Mouse (Mus musculus) layer of hippocampus, postnatal 36 days (tissue): ENCODE results near the gene Txndc9. TPM values are rescaled to one million over a fixed set of nuclear protein-coding genes. Genes with fewer than 3 reads are reported as not detected.
"Not testable (repeated sequence)": the region's sequence is repeated elsewhere in the genome, so short reads cannot be mapped to it uniquely, and the experiment has no call there.

Experiments used
- DNase-seq, 2 experiments: peaks; one replicate each; pipeline ENCODE4 v3.0.0; 2022
- total RNA-seq, 2 experiments: library from RNA; stranded (reverse); gene quantifications; 2 replicates each; pipeline ENCODE4 v1.2.3; 2021

Gene Txndc9
- total RNA-seq, result 10 to 100 TPM; 52.3 to 53.9 TPM

DNA sequence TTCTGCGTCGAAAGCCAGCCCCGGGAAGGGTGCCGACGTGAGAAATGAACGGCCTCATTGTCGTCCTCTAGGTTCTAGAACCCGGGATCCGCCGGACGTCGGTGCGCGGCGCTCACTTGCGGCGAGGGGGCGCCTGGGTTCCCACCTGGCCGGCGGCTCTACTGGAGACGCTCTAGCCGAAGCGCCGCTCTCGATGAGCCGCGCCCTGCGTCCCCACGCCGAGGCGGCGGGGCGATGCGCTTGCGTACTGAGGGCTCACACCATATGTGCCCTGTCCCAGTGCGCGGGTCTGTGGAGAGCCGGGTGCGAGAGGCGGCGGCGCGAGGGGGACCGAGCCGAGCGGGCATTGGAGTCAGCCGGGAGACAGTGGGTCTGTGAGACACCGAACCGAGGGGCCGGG lies at the start of gene Txndc9, which contains the start of gene Eif5b:
Gene Txndc9 (minus strand): TSS at position 27 of the 400 bp plus-strand sequence.
Gene Eif5b (plus strand): TSS at position 144 of the 400 bp plus-strand sequence.
- peak; percentile 96 for DNase-seq

DNA sequence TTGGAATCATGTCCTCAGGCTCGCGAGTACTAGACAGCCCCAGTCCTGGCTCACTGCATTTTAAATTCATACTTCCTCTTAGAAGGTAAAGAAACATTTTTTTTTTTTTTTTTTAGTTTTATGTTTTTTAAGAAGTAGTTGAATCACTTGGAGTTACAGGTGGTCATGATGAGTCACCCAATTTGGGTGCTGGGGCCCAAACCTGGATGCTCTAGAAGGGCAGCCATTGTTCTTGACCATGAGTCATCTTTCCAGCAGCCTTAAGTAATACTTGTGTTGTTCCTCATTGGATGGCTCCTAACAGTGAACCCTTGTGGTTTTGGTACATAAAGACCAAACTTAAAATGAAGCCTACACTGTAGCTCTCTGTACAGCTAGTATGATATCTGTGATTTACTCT lies 41.2 kb upstream of the Txndc9 start:
- no peak for DNase-seq

DNA sequence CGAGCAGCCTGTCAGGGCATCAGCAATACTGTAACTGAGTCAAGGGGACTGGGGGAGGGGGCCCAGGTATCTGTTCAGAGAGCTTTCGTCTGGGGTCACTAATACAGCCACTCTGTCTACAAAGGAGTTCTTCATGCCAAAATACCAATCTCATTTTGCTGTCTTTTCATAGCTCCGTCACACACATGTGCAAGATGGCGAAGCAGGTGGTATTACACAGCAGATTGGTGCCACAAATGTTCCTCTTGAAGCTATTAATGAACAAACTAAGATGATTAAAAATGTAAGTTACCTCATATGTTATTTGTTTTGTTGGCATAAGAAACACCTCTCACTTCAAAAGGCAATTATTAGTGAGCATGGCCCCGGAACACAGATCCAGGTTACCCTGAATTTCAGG lies 39.7 kb upstream of the Txndc9 start:
- peak in 1 of 2 experiments; percentile 28 for DNase-seq

DNA sequence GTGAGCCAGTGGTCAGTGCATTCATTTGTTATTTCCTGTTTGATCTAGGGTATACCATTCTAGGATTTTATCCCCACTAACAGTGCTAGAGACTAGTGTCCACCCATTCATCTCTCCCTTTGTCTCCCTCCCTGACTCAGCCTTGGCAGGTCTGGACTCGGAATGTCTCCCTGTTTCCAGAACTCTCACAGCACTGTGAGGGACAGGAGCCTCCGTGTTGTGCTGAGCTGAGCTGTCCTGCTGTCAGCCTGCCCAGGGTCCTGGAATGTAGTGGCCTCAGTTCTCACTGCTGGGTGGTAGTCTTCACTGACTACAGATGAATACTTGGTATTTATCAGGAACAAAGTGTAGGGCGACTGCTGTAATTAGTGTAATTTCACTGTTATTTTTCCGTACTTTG lies 37.8 kb upstream of the Txndc9 start:
- no peak for DNase-seq

DNA sequence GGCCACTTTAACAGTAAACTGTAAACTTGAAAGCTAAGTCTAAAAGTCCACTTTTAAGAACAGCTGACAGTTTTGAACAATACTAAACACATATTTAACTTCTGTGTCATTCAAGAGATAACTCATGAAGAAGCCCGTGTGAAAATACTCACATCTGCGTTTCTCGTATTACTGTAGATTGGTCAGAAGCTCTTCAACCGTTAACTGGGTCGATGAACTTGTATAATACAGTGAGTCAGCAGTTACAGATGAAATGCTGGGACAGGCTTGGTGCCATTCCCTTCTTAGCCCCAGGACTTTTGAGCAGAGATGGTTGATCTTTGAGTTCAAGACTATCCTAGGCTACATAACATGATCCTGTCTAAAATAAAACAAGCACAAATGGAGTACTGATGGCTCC lies 33.7 kb upstream of the Txndc9 start:
- no peak for DNase-seq

DNA sequence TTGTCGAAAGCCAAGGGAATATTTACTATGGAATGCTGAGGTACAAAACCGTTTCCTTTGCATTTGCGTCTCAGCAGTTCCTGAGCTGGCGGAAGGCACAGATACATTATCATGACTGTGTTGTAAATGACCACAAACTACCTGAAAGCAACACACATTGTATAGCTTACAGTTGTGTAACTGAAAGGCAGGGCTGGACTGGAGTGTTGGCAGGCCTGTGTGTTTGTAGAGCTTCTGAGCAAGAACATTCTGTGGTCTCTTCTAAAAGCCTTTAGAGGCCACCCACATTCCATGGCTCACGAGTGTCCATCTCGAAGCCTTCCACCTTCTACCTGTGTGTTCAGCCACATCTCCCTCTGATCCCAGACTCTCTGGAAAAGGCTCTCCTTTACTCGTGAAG lies 29.6 kb upstream of the Txndc9 start:
- no peak for DNase-seq

DNA sequence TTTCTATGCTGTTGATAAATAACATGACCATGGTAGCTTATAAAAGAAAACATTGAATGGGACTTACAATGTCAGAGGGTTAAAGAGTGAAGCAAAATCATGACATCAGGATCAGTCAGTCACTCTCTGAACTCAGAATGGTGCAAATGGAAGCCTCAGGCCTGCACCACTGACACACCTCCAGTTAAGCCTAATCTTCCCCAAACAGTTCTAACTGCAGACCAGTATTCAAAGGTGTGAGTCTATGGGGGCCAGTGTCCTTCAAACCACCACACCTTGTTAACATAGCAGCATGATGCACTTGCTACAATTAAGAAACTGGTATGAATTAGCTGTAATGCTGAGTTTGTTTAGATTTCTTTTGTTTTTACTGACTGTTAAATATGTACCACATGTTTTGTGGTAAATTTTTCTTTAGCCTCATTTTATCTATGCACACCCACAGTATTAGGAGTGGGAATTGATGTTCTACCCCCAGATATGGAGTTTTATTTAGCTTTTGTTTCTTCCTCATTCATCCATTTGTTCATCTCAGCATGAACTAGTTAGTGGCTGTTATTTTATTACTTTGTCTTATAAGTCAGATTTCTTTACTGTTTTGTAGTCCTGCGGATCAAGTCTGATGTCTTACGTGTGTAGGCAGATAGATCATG lies 17.0 kb upstream of the Txndc9 start:
- no peak for DNase-seq

DNA sequence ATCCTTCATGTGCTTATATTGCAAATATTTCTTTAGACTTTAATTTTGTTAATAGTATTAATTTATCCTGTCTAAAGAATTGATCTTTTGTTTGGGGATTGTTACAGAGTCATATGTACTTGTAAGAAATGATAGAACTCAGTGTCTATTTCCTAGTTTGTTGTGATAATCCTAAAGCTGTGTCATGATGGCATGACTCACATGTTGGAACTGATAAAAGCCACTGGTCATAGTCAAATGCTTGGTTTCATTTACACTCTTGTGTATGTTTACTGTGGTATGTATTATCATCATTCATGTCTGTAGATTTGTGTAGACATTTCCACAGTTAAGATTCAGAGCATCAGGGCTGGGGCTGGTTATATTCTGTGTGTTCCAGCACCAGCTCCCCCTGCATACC lies 14.8 kb upstream of the Txndc9 start:
- no peak for DNase-seq

DNA sequence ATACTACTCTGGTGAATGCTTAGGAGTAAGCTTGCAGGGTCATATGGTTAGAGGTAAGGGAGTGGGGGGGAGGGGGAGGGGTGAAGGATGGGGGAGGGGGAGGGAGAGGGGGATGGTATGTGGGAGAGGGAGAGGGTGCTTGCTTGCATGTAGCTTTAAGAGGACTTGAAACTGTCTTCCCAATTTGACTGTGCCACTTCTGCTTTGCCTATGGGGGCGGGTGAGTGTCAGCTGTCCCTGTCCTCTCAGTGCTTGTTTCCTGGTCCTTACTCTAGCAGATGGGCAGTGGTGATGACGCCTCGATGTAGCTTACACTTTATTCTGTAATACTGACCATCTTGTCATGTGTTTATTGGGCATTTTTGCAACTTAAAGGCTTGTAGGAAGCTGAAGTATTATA lies 14.4 kb upstream of the Txndc9 start:
- DNase-seq, result no peak

DNA sequence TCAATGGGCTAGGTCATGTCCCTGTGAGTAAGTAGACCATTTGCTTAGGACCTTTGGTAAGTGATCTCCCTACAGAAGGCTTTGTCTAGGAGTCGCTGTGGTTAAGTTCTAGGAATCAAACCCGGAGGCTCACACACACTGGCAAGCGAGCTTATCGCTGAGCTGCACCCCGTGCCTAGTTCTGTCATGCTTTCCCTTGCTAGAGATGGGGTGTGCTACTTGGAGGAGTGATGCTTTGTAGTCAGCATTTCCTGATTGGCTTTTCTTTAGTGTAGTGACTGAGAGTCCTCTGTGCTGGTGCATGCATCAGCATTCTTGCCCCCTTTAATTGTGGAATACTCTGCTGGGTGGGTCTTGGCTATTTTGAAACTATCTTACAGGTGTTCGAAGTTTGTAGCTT lies 14.0 kb upstream of the Txndc9 start:
- DNase-seq, result no peak

DNA sequence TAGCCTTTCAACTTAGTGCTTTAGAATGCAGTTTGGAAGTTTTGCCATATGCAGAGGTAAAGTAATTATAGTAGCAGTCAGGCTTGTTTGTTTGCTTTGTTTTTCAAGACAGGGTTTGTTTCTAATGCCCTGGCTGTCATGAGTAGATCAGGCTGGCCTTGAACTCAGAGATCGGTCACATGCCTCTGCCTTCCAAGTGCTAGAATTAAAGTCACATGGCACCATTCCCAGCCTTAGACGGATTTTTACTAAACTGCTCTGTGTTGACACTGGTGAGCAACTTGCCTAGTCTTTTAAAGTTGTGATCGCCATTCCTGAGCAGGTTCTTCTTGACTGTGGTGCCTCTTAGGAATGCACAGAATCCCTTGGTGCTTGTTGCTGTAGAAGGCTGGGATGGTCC lies 9.0 kb upstream of the Txndc9 start:
- no peak for DNase-seq

DNA sequence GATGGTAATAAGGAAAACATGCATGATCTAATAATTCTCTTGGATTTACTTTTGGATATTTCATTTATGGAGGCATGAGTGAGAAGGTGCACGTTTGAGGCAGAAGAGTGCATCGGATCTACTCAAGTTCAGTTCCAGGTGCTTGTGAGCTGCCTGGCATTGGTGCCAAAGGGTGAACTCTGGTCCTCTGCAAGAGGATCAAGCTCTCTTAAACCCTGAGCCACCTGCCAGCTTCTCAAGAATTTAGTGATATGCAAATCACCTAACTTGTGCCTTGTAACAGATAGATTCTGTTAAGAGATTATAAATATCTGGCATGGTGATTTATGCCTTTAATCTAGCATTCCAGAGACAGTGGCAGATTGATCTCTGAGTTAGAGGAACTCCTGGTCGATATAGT lies 5.4 kb upstream of the Txndc9 start:
- no peak for DNase-seq

DNA sequence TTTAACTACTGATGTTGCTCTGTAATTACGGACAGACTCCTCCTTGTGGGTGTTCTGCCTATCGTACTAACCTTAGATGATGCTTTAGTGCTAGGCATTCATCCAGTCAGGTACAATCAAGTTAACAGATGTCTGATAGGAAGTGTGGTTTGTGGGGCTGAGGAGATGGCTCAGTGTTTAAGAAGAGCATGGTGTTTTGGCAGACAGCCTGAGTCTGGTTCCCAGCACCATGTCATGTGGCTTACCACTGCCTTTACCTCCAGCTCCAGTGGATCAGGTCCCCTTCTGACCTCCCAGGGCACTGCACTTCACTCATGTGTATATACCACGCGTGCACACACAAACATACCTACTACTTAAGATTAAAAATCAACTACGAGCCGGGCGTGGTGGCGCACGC lies 4.3 kb upstream of the Txndc9 start:
- no peak for DNase-seq

DNA sequence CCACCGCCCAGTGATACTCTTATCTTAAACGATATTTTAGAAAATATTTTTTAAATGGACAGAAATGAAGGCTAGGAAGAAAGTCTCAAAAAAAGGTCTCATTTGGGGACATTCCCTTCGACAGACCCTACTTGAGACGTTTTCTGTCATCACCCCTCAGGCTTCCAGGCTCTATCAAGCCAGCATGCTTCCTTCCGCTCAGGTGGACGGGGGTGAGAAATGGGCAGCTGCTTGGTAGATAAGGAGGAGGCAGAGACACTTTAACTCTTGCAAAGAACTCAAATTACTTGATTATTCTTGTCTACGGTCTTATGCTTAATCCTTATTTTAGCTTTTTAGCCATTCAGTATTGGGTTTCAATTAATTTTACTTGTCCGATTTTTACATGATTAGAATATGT lies 3.2 kb upstream of the Txndc9 start:
- DNase-seq, result no peak

DNA sequence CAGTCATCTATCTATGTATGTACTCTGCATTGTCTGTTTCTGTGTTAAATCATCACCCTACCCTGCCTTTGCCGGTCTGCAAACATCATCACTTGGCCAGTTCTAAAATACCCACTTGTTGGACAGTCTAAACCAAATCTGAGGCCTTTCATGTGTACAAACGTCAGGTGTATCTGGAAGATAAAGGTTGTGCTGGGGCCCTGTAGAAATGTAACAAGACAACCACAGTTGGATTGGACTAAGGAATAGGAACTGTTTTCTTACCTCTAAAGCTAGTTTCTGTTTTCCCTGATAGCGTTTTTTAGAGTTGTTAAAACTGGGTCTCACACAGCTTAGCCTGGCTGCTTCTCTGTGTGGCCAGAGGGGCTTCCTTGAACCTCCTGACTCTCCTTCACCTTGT lies 1.9 kb upstream of the Txndc9 start:
- no peak for DNase-seq

DNA sequence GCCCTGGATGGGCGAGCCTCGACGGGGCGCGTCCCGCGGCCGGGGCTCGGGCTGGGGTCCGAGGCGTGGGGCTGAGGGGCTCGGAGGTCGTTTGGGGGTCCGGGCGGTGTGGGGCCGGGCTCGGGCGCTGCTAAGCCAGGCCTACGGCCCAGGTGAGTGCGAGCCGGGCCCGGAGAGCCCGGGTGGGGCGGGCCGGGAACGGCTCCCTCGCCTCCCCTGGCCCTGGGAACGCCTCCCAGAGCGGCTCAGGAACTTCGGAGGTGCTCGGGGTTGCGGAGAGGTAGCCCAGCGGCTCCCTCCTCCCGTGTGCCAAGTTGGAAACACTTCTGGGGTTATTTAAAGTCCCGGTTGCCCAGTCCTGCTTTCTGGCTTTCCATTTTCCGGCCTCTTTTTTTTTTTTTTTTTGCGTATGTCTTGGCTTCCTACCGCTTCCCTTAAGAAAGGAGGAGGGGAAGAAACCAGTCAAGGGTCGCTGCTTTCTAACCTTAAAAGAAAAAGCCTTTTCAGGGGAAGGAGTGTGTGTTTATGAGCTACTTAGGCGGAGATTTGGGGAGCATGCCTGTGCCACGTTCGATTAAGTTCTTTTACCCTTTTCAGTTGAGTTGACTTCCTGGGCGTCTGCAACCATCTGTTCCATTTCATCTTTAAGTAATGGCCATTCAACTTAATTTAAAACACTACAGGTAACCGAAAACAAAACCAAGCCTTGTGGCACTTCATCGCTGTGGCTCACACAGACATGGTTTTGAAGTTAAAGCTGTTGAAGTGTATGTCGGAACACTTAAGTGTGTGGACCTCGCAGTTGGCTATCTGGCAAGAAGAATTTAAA lies 892 bp upstream of the Txndc9 start:
- no peak for DNase-seq

DNA sequence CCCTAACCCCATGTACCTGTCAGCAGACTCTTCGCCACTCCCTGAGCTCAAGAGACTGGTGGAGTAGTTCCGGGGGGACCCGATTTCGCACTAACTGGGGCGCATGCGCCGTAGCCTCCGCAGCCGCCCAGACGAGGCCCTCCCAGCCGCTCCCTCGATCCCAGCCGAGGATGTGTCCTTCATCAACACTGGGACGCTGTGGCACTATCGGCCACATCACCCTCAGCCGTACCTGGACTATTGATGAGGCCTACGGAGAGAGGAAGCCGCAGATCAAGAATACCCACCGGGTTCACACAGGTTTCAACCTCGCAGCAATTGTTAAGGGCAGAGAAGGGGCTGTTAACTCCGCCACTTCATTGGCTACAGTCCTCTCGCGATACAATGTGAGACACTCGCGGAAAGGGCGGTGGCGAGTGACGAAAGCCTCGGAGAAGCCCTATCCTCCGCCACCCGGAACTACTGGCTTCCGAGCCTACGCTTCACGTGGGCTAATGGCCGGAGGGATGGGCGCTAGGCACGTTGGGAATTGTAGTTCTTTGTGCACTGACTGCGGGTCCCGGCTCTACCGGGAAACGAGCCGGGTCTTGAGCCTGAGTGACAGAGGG lies 712 bp downstream of the Txndc9 start:
- peak; percentile 97 to 98 for DNase-seq

DNA sequence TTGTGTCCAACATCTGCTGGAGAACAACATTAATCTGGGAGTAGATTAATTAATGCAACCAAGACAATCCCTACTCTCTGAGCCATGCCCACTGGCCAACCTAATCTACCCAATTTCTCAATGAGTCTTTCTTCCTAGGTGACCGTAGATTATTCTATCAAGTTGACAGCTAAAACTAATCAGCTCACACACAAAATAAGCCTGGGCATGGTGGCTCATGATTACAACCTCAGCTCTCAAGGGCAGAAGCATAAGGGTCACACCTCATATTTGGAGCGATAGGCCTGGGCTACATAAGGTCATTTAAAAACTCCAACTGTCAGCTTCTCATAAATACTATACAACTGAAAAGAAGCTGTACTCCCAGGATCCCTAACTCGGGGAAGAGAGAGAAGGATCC lies 1.5 kb downstream of the Txndc9 start:
- no peak for DNase-seq

DNA sequence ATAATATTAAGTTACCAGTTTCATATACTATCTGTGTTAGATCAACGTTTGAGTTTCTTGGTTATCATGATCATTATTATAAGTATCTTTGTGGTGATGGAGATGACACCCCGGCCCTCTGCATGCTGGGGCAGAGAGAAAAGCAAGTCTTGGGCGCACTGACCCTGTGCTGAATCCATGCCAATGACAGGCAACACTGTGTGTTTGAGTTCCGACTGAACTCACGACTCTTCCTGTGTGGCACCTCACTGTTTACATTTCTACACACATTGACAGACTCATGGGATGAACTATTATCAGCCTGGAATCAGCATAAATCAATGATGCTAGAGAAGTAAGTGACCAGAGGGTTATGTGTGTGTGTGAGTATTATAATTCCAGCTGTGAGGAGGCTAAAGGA lies 9.8 kb downstream of the Txndc9 start:
- no peak for DNase-seq

DNA sequence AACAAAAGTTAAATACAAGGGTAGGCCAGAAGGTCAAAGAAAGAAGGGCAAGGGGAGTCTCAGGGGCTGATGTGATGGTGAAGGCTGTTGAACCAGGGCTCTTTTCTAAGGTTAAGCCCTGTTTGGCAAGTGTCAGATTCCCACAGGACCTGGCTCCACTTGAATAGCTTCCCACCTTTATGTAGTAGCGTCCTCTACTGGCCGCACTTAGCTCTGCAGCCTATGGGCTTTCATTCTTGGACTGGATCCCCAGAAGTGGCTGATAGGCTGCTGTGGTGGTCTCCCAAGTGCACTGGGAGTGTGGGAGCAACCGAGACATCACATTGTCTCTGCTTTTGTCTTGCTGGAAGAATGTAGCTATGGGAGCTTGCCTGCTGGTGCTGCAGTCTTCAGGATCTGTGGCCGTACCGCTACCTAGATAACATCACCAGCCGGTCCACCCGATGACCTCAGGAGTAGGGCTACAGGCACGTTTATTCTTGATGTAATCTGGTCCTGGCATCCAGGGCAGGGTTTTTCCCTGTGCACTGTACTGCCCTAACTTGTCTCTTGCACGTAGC lies 11.8 kb downstream of the Txndc9 start:
- peak; percentile 20 to 29 for DNase-seq

DNA sequence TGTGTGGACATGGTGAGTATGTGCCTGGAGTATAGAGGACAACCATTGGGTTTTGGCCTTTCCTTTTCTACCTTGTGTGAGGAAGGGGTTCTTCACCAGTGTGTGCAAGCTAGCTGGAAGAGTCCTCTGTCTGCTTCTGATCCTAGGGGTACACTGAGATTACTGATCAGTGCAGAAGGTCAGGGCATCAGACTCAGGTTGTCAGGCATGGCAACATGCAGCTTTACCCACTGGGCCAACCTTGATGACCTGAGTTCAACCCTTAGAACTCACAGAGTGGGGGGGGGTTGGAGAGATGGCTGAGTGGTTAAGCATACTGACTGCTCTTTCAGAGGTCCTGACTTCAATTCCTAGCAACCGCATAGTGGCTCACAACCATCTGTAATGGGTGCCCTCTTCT lies 13.4 kb downstream of the Txndc9 start:
- DNase-seq, result no peak

DNA sequence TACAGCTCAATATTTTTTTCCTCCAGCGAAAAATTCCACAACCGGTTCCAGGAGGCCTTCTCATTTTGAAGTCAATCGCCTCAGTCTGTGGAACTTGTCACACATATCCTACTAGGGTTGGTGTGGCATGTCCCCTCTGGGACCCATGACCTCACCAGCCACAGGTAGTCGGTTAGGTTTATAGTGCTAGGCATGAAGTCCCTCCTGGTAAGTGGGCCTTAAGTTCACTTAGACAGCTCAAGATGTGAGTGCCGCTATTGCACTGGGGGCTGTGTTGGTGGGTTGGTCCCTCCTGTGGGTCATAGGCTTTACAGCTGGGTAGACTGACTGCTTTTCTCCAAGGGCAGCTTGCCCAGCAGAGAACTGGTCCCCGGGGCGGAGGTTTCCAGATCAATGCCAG lies 20.4 kb downstream of the Txndc9 start:
- no peak for DNase-seq

DNA sequence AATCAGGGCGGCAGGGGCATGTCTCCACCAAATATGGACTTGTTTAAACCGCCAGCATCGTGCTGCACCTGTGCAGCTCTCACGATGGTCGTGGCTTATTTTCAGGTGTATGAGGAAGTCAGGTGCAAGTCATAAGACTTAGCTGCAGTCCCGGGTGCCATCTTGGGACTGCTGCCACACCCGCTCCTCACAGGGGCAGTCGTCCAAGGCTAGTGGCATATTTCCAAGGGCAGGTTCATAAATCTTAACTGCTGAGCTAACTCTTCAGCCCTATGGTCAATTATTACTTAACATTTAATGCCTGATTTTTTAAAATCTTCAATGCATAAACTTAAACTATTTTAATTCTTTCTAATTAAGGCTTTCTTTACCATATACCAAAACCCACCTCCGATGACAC lies 21.0 kb downstream of the Txndc9 start:
- DNase-seq, result not testable (repeated sequence)
